Mouse (Mus musculus): ENCODE data around the gene Tirap. TPM values are rescaled to one million over a fixed set of nuclear protein-coding genes. Genes with fewer than 3 reads are reported as not detected.

The Tirap gene
- 1 to 10 TPM; 4.5 to 5.1 TPM for total RNA-seq (2021)
- long read RNA-seq, experiment 1, partial matches to known transcripts = 0 of 1 reads
- long read RNA-seq, experiment 1, other reads (novel, unspliced or antisense) = 0 of 1 reads
- long read RNA-seq, experiment 2, partial matches to known transcripts = 0 of 3 reads
- long read RNA-seq, experiment 2, other reads (novel, unspliced or antisense) = 2 of 3 reads

DNA sequence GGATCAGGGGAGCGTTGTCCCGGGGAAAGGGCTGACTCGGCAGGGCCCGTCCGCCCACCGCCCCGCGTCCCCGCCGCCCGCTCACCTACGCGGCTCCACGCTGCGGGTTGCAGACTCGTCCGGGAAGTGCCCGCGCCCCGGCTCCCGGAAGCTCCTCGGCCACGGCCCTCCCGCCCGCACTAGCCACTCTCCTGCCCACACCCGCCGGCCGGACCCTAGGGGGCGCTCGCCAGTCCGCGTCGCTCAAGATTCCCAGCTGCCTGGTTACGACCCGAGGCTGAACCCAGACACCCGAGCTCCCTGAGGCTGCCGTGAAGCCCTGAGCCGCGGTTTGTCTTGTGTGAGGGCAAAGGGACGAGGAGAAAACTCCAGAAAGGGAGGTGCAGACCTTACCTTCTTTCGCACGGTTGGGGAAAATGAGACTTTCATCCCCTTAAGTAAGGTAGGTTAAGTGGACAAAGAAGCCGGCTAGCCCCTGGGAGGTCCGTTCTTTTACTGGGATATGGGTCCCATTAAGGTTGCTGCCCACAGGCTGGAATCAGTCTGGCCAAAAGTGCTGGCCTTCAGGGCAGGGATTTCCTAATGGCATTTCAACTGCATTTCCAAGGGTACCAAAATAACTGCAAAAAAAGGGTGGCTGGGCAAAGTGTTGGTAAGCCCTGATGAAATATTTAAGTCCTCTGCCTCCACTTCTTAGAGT, at the start of gene Tirap, which contains the start of gene Srpr:
Tirap (minus strand) TSS at position 520 of the 700 bp plus-strand sequence.
Srpr (plus strand) TSS at position 404 of the 700 bp plus-strand sequence.
- peak; percentile 96 to 97 for DNase-seq (ENCODE audit: low spot score in 2 of 2)

DNA sequence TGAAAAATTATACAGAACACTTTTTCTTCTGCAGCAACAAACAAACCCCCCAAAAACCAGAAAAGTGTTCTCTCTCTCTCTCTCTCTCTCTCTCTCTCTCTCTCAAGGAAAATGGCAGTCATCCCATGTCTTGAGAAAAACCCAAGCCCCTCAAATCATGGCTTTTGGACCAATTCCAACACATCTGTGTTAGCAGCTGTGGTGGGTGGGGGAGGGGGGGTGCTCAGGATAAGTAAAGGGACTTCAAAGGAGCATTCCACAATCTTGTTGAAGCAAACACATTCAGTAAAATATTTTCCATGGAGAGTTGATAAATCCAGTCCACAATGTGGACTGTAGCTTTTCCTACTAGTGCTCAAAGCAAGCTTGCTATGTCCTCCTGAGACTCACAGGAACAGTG, 49.4 kb upstream of the Tirap start:
- DNase-seq (ENCODE audit: low spot score in 2 of 2) = no peak

DNA sequence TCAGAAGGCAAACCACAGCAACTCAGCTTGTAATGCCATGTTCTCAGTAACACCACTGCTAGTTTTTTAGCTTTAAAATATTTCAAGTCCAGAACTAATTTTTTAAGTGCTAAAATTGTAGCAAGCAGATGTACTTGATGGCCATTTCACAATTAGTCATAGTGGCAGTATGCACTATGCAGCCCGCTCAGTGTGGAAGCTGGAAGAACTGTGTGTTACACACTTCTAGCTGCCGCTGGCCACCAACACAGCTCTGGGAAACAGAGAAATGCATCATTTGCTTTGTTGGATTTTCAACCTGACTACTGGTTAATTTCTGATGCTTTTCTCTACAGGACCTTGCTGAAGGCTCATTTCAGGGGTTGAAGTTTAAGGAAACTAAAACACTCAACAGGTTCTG, 47.3 kb upstream of the Tirap start:
- no peak for DNase-seq (ENCODE audit: low spot score in 2 of 2)

DNA sequence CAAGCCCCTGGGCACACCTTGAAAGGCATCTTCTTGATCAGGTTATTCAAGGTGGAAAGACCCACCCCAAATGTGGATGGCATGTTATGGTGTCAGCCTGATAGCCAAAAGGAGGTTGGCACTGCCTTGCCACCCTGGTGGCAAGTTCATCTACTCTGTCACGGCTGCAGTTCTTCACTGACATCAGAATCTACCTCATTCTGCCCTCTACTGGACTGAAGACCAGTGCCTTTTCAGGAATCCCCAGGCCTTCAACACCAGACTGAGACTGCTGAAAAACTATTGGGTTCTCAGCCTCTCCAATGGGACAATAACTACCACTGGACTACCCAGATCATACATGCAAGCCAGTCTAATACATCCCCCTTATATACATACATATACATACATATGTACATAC, 39.6 kb upstream of the Tirap start:
- DNase-seq (ENCODE audit: low spot score in 2 of 2) = no peak

DNA sequence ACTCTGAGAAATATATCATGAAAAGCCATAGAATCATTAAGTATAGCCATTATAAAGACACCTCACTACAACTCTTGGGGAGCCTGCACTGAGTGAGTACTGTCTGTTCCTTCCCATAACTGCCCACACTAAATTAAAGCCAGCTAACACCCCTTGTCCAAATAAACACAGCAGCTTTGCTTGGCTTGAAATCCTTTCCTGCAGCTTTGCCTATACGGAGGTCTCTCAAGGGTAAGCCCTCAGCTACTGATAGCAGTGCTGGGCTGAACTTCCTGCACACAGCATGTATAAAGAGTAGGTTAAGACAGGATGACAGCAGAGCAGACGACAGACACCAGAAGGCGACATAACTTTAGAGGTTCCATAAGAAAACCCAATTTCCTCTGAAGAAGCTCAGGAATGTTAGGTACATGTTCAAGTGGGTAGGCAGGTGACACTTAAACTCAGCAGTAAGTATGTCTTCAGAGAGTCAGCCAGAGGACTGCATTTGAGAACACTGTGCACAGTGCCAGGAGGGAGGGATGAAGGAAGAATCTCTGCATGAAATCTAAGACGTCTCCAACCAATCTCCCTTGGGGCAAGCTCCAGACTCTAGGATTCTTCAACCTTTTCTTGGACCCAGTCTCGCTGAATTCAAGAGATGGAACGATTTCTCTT, 39.0 kb upstream of the Tirap start:
- DNase-seq (ENCODE audit: low spot score in 2 of 2) = no peak

DNA sequence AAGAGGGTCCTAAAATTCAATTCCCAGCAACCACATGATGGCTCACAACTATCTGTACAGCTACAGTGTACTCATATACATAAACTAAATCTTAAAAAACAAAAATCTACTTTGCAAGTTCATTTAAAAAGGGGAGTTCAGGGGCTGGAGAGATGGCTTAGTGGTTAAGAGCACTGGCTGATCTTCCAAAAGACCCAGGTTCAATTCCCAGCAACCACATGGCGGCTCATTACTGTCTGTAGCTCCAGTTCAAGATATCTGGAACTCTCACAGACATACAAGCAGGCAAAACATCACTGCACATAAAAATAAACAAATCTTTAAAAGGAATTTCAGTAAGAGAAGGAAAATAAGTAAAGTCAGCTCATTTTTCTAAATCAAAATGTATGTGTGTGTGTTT, 38.3 kb upstream of the Tirap start:
- DNase-seq (ENCODE audit: low spot score in 2 of 2) = no peak

DNA sequence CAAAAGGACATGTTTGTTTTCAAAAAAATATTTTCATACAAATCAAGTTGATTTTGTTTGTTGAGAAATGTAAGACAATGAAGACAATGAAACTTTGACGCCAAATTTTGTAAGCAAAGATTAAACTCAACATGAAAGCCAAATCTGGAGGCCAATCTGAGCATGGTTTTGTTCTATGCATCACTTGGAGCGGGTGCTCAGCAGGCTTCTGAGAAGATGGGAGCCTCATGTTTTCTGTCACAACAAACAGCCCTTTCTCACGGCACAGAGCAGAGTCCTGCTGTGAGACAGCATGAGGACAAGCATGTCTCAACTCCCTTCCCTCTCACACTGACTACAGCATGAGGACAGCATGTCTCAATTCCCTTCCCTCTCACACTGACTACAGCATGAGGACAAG, 35.9 kb upstream of the Tirap start:
- DNase-seq (ENCODE audit: low spot score in 2 of 2) = no peak

DNA sequence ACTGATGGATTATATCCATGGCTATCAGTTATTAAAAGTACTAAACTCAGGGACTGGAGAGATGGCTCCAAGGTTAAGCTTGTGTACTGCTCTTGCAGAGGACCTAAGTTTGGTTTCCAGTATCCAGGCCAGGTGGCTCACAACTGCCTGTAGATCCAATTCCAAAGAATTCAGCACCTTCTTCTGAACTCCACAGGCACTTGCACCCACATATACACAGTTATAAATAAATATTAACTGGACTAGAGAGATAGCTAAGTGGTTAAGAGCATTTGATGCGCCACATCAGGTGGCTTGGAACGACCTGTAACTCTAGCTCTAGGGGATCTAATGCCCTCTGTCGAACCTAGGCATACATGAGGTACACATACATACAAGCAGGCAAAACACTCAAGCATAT, 28.6 kb upstream of the Tirap start:
- DNase-seq (ENCODE audit: low spot score in 2 of 2) = no peak

DNA sequence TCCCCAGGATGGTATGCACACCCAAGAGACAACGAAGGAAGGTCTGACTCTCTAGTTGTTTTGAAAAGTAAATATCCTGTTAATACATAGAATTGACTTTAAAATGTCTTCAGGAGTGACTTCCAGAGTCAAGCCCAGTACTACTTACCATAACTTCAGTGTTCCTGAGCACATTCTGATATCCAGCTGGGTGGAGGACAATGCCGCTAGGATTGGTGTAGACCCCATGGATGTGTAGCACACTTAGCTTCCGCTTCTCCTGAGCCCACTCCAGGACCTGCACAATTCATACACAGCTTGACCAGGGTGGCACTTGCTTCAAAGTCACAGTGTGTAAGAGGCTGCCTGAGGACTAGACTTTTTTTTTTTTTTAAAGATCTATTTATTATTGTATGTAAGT, 23.4 kb upstream of the Tirap start:
- DNase-seq (ENCODE audit: low spot score in 2 of 2) = no peak

DNA sequence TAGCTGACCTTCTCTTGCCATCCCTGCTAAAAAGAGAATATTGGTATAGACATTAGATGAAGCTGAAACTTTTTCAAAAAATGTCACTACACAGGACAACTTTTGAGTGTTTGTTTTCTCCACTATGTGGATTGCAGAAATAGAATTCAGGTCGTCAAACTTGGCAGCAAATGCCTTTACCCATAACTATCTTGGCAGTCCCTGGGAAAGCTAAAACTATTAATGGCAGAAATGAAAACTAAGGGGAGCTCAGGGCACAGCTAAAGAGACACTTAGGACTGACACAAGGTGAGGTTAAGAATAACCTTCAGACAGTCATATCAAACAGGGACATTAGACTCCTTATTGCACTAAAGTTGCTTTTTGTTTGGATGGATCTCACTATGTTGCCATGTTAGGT, 17.9 kb upstream of the Tirap start:
- no peak for DNase-seq (ENCODE audit: low spot score in 2 of 2)

DNA sequence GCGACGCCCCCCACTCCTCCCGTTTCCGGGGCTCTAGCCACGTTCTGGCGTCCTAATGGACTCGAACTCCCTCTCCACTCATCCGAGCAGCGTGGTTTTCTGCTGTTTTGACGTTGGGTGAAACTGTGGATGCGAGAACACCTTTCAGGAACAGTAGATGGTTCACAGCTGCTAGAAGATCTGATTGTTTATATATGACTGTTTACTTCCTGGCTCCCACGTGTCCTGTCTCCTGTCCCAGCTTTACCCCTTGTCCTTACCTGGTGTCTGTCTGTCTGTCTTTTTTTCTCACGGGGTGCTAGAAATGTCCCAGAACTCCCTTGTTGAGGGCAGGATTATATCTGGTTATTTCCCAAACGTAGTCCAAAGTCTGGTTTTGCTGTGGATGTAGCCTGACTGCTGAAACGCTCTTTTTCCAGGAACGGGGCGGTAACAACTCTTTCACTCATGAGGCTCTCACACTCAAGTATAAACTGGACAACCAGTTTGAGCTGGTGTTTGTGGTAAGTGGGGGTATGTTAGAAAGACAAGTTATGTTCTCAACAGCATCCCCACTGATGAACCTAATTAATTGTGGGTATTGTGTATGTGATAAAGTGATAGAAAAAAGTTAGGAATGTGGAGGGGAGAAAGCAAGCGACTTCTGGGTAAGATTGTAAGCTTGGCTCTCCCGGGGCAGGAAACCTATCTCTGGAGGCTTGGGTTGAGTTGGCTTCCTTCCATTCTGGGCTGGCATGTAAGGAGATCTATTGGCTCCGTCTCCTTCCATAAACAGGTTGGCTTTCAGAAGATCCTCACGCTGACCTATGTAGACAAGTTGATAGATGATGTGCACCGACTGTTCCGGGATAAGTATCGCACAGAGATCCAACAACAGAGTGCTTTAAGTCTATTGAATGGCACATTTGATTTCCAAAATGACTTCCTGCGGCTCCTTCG, 11.8 kb upstream of the Tirap start:
- DNase-seq (ENCODE audit: low spot score in 2 of 2) = no peak

DNA sequence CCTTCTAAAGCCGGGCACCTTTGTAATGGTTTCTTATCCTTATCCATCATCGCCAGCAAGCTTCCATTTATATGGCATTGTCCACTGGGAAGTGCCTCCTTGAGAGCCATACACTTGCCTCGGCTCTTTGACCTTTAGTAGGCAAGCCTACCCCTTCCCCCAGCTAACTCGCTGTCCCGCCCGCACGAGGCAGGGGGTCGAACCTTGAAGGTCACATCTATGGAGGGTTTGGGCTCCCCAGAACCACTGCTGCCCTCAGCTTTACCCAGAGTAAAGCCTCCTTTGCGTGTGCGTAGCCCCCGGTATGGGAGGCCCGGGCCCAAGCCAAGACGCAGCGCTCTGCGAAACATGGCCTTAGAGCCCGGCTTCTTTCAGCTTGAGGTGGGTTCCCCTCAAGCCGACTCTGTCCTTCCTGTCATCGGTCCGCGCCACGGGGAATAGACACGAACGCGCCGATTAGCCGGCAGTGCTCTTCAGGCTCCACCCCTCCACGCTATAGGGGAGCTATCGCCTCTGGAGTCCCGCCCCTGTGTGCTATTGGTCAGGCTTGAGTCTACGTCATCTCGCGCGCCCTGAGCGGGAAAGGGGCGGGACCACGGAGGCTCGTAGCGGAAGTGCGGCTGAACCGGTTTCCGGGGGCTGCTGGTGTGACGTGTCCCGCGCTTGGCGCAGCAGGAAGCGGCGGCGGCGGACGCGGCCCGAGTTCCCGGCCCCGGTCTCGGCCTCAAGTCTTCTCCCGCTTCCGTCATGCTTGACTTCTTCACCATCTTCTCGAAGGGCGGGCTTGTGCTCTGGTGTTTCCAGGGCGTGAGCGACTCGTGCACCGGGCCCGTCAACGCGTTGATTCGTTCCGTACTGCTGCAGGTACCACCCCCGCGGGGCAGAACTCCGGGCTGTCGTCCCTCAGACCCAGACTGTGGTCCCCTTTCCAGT, 10.7 kb upstream of the Tirap start, which contains the start of gene Foxred1:
Foxred1 (minus strand) TSS at position 514 of the 933 bp plus-strand sequence.
- DNase-seq (ENCODE audit: low spot score in 2 of 2) = peak; percentile 96 to 98

DNA sequence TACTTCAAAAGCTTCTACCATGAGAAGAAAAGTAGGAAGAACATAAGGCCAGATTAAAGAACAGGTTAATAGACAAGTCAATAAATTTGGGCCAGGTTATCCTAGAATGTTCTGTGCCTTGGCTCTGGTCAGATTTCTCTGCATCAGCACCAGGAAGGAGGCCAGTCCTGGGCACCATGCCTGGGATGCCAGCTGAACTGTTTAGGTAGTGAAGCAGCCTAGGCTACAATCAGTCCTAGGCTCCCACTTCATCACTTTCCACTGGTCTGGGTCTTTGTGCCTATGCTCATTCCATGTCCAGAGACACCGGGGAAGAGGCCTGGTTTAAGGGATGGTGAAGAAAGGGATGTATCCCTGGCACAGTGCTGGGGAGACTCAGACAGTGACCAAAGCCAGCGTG, 4.3 kb upstream of the Tirap start:
- DNase-seq (ENCODE audit: low spot score in 2 of 2) = no peak

DNA sequence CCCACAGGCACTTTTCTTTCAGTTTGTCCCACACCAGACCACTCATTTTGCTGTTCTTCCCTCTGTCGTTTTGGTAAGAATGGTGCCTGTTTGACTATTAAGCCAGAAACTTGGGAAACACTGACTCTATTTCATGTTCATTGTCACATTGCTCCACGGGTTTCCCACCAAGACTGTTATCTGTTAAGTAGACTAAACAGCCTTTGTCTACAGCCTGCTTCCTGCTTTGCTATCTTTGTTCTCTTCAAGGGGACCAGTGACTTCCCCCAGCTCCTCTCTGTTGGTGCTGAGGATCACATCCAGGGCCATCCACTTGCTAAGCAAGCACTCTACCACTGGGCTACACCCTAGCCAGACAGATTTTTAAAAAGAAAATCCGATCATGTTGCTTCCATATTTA, 3.4 kb upstream of the Tirap start:
- DNase-seq (ENCODE audit: low spot score in 2 of 2) = no peak

DNA sequence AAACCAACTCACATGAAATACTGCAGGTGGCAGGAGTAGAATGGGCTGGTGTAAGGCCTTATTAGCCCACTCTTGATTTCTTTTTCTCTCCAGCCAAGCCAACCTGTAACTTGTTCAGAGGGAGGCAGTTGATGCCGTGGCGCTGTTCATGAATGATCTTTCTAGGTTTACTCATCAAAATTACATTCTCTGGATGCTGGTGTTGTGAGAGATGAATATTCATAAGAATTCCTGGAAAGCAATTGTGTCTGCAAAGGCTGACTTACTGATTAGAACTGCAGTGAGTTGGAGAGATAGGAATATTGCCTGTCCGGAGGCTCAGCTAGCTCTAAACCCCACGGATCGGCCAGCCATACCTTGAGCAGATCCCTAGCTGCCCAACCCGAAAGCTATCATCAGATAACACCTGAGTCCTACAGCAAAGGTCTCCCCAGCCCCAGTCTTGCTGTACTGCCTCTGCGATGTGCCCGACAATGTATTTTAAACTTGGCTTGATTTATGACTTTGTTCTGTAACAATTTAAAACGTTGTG, 504 bp upstream of the Tirap start:
- no peak for DNase-seq (ENCODE audit: low spot score in 2 of 2)

DNA sequence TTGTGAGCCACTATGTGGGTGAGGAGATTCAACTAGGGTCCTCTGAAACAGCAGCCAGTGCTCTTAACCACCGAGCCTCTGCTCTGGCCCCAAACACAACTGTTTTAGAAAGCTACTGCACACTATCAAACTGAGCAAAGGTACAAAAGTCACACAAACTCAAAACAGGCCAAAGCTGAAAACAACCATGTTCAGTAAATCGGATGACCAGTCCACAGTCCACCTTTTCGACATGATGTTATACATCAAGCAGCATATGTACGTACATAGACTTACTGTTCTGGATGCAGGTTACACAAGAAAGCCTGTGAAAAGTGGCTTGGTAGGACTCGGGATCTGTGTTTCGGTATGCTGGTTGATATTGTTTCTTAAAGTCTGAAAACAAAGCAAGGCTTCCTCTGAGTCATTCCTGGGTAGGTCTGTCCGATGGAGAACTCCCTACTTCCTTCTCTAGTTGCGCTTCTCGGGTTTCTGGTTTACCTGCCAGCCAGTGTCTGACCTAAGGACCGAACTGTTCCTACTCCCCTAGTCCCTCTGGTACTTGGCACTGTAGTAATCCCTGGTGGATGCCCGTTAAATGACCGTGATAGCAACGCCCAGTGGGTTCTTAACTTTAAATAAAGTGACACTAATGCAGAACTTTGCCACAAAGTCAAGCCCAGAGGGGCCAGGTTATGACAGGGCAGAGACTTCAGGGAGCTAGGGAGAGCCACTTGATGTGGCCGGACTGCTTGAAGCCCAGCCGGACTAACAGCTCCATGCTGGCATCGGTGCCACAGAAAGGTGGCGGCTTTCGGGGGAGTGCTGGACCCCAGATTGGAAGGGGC, 933 bp downstream of the Tirap start:
- no peak for DNase-seq (ENCODE audit: low spot score in 2 of 2)

DNA sequence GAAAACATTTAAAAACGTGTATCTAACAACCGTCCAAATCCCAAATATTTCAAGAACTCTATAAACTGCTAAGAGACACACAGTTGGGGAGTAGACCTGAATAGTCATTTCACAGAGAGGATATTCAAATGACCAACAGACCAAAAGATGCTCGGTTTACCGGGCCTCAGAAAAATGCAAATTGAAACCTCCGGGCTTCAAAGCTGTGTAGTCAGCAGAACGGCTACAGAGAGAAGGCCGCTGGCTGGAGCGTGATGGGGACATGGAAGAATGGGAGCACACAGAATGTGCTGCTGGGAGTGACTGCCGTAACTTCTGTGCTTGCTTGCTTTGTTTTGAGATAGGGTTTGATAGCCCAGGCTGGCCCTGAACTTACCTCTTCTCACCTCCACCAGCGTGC, 1.7 kb downstream of the Tirap start:
- no peak for DNase-seq (ENCODE audit: low spot score in 2 of 2)

DNA sequence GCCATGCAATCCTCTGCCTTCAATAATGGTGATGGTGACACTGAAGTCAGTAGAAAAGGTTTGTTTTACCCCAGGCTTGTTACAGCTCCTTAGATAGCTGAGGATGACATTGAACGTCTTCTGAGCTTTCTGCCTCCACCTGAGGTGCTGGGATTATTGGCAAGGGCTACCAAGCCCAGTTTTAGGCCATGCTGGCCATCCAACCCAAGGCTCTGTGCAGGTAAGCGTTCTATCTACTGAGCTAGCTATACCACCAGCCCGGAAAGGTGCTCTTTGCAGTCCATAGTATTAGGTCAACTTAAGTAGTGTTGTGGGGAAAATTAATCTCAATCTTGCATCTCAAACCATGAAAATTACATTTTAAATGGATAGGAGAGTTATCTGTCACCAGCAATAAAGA, 2.5 kb downstream of the Tirap start:
- DNase-seq (ENCODE audit: low spot score in 2 of 2) = no peak

DNA sequence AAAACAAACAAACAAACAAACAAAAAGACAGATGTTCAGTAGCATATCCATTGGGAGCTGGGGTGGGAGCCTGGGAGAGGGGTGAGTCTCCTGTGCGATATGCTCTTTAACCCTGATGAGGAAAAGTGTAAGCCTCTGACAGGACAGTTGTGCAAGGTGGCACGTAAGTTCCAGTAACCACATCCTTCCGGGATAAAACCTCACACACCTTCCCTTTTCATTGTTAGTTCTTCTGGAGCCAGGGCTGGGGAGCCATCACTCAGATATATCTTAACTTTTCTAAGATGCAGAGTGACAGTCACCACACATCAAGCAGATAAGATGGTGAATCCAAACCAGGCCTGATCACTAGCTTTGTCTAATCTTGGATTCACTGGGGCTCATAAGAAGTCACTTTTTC, 6.0 kb downstream of the Tirap start:
- no peak for DNase-seq (ENCODE audit: low spot score in 2 of 2)

Data from adrenal gland, adult 18-20 months (tissue).